Comparison of ENCODE assay signal across 8 mouse cellular contexts in the genomic region with DNA sequence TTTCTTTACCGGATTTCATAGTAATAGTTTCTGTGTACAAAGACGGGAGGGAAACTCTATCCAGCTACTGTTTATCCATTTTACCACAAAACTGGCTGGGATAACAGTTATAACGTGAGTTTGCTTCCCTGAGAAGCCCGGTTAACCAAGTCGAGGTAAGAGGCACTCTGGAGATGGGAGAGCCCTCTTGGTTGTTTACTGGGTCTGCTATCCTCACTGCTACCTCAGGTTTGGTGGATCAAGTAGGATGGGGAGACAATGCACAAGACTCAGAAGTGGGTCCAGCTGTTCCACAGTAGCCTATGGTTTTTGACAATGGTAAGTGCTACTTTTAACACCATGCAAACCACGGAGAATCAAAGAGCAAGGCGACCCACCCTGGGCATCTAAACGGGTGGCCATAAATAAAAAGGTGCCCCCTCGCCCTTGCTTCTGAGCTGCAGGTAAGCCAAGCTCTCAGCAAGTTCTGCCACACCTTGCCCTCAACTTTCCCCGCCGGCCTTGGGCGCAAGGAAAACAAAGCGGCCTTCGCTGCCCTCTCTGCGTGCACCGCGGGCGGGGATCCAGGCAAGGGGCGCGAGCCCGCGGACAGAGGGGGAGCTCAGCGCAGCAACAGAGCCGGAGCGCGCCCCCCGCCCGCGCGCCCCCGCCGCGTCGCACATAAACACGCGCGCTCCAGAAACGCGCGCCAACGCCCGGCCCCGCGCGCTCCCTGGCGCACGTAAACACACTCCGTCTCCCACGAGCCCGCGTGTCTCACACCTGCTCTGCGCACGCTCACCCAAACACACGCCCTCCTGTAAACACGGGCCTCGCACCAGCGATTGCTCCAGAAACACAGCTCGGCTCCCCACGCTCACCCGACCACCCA. TPM values are rescaled to one million over a fixed set of nuclear protein-coding genes. Genes with fewer than 3 reads are reported as not detected.
A peak's percentile ranks its signal among the peaks of the same experiment; 100 is the strongest.
DNase-seq lines count a peak whose midpoint lies in the region; ATAC-seq and TF ChIP-seq lines count a peak whose summit lies in the region.
"Had no signal": no experiment of that assay in that cellular context is flagged by ENCODE, and none has a peak within 500 bp of the region (broad histone marks: within the 10 kb centered on the region; RNA-seq: fewer than 3 reads in every experiment).

No protein-coding gene starts in this region.

- H3K36me3 ChIP-seq in thymus, adult 2 months (ENCODE audit: control insufficient read depth, insufficient read depth, low read length): no peaks in the 10 kb centered on the region
- H3K36me3 ChIP-seq in hindbrain, embryonic 14.5 days (replicated peaks; ENCODE audit: control insufficient read depth, insufficient read depth): no peaks in the 10 kb centered on the region
- no peaks in the 10 kb centered on the region for H3K36me3 ChIP-seq in limb, embryonic 14.5 days (ENCODE audit: control insufficient read depth, insufficient read depth, low read length)

- ATAC-seq in hindbrain, embryonic 14.5 days (ENCODE audit: low FRiP score): peak; percentile 41
- ATAC-seq in limb, embryonic 14.5 days (ENCODE audit: low FRiP score, low read depth): no peak

- no peak for TF ChIP-seq POLR2A in thymus, adult 2 months (IDR thresholded peaks at IDR 0.05; ENCODE audit: control insufficient read depth, extremely low read depth, insufficient read depth, low read length, poor library complexity)
- no peak for TF ChIP-seq POLR2A in limb, embryonic 14.5 days (IDR thresholded peaks at IDR 0.05; ENCODE audit: borderline replicate concordance, extremely low read depth, insufficient read depth, insufficient read length)

- no peaks in the 10 kb centered on the region for H3K9me3 ChIP-seq in hindbrain, embryonic 14.5 days (ENCODE audit: control insufficient read depth, low read length)
- no peaks in the 10 kb centered on the region for H3K9me3 ChIP-seq in limb, embryonic 14.5 days (ENCODE audit: control insufficient read depth, low read length)

- peaks cover 7% of the 10 kb centered on the region for H3K4me1 ChIP-seq in thymus, adult 2 months (replicated peaks; ENCODE audit: control insufficient read depth, insufficient read depth, low read length)
- peaks cover 38% of the 10 kb centered on the region for H3K4me1 ChIP-seq in hindbrain, embryonic 14.5 days (replicated peaks; ENCODE audit: control insufficient read depth, insufficient read depth, low read length)
- H3K4me1 ChIP-seq in limb, embryonic 14.5 days (ENCODE audit: control insufficient read depth, insufficient read depth, low read length): no peaks in the 10 kb centered on the region

- DNase-seq in thymus, adult 2 months: no peak
- DNase-seq in thymus, postnatal 25 days: no peak
- DNase-seq in embryo, embryonic 9.5 days (ENCODE audit: extremely low spot score): peak; percentile 61
- peak; percentile 78 for DNase-seq in hindbrain, embryonic 14.5 days (ENCODE audit: low spot score)
- no peak for DNase-seq in limb, embryonic 14.5 days (ENCODE audit: low spot score)
- peak; percentile 71 for DNase-seq in retina, embryonic 14.5 days (ENCODE audit: low spot score)
- no peak for DNase-seq in gastrocnemius, postnatal 14 days

- H3K9ac ChIP-seq in hindbrain, embryonic 14.5 days: peak overlapping the region; percentile 92
- peak overlapping the region; percentile 65 for H3K9ac ChIP-seq in limb, embryonic 14.5 days (ENCODE audit: low read depth, low read length, severe bottlenecking)

- WGBS in thymus, adult 2 months: 9% methylated on average over 60 of the region's 60 CpGs
- 3% methylated on average over 53 of the region's 60 CpGs for WGBS in hindbrain, embryonic 14.5 days
- WGBS in limb, embryonic 14.5 days: 4% methylated on average over 45 of the region's 60 CpGs

- H3K4me2 ChIP-seq in hindbrain, embryonic 14.5 days (replicated peaks): peak overlapping the region; percentile 68
- peak overlapping the region; percentile 100 for H3K4me2 ChIP-seq in limb, embryonic 14.5 days (replicated peaks; ENCODE audit: low read depth, low read length, severe bottlenecking)

- TF ChIP-seq CTCF in thymus, adult 2 months (IDR thresholded peaks at IDR 0.05; ENCODE audit: borderline replicate concordance, control insufficient read depth, extremely low read depth, insufficient read depth, low read length, poor library complexity): no peak

- peaks cover 3% of the 10 kb centered on the region; the same call in 1 of the 2 replicates for H3K27me3 ChIP-seq in thymus, adult 2 months (ENCODE audit: control insufficient read depth, insufficient read depth, low read length)
- no peaks in the 10 kb centered on the region for H3K27me3 ChIP-seq in hindbrain, embryonic 14.5 days (ENCODE audit: control insufficient read depth, insufficient read depth, low read length)
- H3K27me3 ChIP-seq in limb, embryonic 14.5 days (ENCODE audit: control insufficient read depth, insufficient read depth, low read length): peaks cover 13% of the 10 kb centered on the region

- intact Hi-C loops in gastrocnemius, postnatal 14 days (cut with DNase I; ENCODE audit: low total_unique reads): no loop called here

- H3K4me3 ChIP-seq in thymus, adult 2 months (ENCODE audit: control insufficient read depth, insufficient read depth, low read length): peak overlapping the region; percentile 31
- peak overlapping the region; percentile 75 for H3K4me3 ChIP-seq in hindbrain, embryonic 14.5 days (replicated peaks; ENCODE audit: low read length)
- peak overlapping the region; percentile 68 for H3K4me3 ChIP-seq in limb, embryonic 14.5 days (replicated peaks; ENCODE audit: low read length)

- H3K27ac ChIP-seq in thymus, adult 2 months (ENCODE audit: control insufficient read depth, insufficient read depth, low read length): no peak overlapping the region
- peak overlapping the region; percentile 95 for H3K27ac ChIP-seq in hindbrain, embryonic 14.5 days
- H3K27ac ChIP-seq in limb, embryonic 14.5 days (replicated peaks; ENCODE audit: low read depth, low read length): no peak overlapping the region

RNA-seq across cellular contexts. Expression of a gene that starts 18.0 kb away (rescaled TPM):
- not detected in 2 replicates for polyA plus RNA-seq in thymus, adult 2 months (2012; rRNA removed)
- 0.30 and 0.36 TPM in 2 replicates for polyA plus RNA-seq in hindbrain, embryonic 14.5 days (2014; fragmentation: Nextera tagmentation; extraction: Ambion mirVana)
- polyA plus RNA-seq in limb, embryonic 14.5 days (2012; rRNA removed): not detected in 2 replicates
- polyA plus RNA-seq in limb, embryonic 14.5 days (2014; fragmentation: Nextera tagmentation; extraction: Ambion mirVana): not detected in 2 replicates
- total RNA-seq in gastrocnemius, postnatal 14 days (2021): not detected
- total RNA-seq: neutrophil, adult 5-6 weeks had no signal

RNA-seq across cellular contexts. Expression of a gene that starts 49.6 kb away (rescaled TPM):
- polyA plus RNA-seq in thymus, adult 2 months (2012; rRNA removed): 27.2 and 30.9 TPM in 2 replicates
- polyA plus RNA-seq in hindbrain, embryonic 14.5 days (2014; fragmentation: Nextera tagmentation; extraction: Ambion mirVana): 29.9 and 43.2 TPM in 2 replicates
- polyA plus RNA-seq in limb, embryonic 14.5 days (2012; rRNA removed): 93.0 and 94.8 TPM in 2 replicates
- polyA plus RNA-seq in limb, embryonic 14.5 days (2014; fragmentation: Nextera tagmentation; extraction: Ambion mirVana): 50.7 and 55.1 TPM in 2 replicates
- 10 to 100 TPM; 51.0 to 54.1 TPM for total RNA-seq in gastrocnemius, postnatal 14 days (2021)

Comparison
In these comparisons a context has a peak if more than half of its experiments do, and no peak if none do; other contexts are left out.
1. DNase-seq: peak in embryo, embryonic 9.5 days (single experiment), hindbrain, embryonic 14.5 days (single experiment) and retina, embryonic 14.5 days (single experiment); none in thymus, adult 2 months (single experiment), thymus, postnatal 25 days (single experiment), limb, embryonic 14.5 days (single experiment) and gastrocnemius, postnatal 14 days (single experiment).
2. Peak in every context shown above with its lines, with median percentiles within 50 percentile points of each other: H3K4me3 ChIP-seq.